Mouse (Mus musculus) left cerebral cortex, postnatal 25 days (tissue): ENCODE data around the gene Golm1. TPM values are rescaled to one million over a fixed set of nuclear protein-coding genes. Genes with fewer than 3 reads are reported as not detected.
A peak's percentile ranks its signal among the peaks of the same experiment; 100 is the strongest.

Experiments used
- DNase-seq, 2 experiments: peaks; one replicate each; pipeline ENCODE4 v3.0.0; 2022; ENCODE audit warnings: low spot score in 2 of 2, mixed read lengths in 1 of 2
- intact Hi-C: fragments of 180-260 bp; cut with DNase I; formaldehyde crosslinking; loops from one replicate; pipeline ENCODE4 v1.15.1; 2025
- total RNA-seq, 2 experiments: library from RNA; stranded (reverse); gene quantifications; 2 replicates each; pipeline ENCODE4 v1.2.3; 2021

The Golm1 gene
- total RNA-seq, 2 experiments from 2014 or later, result 19.9 to 20.9 TPM

DNA sequence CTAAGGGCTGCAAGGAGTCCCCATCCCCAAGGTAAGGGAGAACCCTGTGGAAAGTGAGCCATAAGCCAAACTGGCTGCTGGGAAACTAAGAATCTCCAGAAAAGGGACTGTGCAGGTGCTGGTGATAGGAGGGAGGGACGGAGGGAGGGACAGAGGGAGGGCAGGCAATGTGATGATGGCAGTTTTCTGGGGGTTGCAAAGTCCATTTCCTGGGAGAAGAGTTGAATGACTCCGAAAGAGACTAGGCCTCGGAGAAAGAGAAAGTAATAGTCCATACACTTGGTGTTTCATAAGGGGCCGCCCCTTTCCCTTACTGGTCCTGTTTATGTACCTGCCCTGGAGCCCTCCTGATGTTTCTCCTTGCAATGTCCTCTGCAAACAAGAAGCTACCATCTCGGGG is 21.1 kb downstream of the Golm1 start:
- DNase-seq, result no peak
- intact Hi-C loops, result no loop called here

GRCm38 (mm10) chr13:59653136-59653535 is 22.5 kb downstream of the Golm1 start:
- intact Hi-C loops, result no loop called here
- DNase-seq, result no peak

- intact Hi-C loops, result no loop called here
- DNase-seq, result no peak
These were observed 23.0 kb downstream of the Golm1 start for GRCm38 (mm10) chr13:59652651-59653050.

DNA sequence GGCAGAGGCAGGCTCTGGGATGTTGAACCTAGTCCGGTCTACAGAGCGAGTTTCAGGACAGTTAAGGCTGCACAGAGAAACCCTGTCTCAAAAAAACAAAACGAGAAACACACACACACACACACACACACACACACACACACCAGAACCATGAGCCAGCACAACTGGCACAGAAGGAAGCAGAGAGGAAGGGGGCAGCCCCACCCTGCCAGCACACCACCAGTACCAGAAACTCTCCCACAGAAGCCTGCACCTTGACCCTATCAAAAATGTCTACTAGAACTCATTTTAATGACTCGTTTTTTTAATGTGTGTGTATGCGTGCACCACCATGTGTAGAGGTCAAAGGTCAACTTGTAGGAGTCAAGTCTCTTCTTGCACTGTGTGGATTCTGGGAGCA is 25.8 kb downstream of the Golm1 start:
- intact Hi-C loops, result loop anchor here (5.0 kb wide), 1 partner anchor 78 kb away; no protein-coding TSS in a partner anchor
- DNase-seq, result no peak

DNA sequence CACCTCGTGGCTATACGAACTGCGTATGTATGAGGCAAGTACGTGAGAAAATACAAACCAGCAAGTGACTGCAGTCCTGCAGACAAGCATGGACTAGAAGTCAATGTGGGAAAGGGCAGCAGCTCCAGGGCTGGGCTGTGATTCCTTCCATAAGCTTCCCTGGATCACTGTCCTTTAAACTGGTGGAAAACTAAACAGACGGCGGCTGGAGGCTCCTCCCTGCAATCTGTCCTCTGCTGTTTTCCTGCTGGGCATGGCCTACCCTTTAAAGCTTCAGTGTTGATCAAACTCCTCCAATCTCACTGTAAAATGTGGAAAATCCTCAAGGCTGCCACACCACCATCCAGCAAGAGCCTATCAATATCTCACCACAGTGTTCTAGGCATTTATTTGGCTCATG is 27.0 kb downstream of the Golm1 start:
- intact Hi-C loops, result loop anchor here (5.0 kb wide), 1 partner anchor 79 kb away; no protein-coding TSS in a partner anchor
- no peak for DNase-seq

- intact Hi-C loops, result loop anchor here (5.0 kb wide), 1 partner anchor 80 kb away; no protein-coding TSS in a partner anchor
- no peak for DNase-seq
These were observed 28.1 kb downstream of the Golm1 start for GRCm38 (mm10) chr13:59647484-59647883.

GRCm38 (mm10) chr13:59646674-59647244 is 28.9 kb downstream of the Golm1 start:
- peak in 1 of 2 experiments; percentile 38 for DNase-seq
- intact Hi-C loops, result loop anchor here (5.0 kb wide), 1 partner anchor 81 kb away; no protein-coding TSS in a partner anchor

DNA sequence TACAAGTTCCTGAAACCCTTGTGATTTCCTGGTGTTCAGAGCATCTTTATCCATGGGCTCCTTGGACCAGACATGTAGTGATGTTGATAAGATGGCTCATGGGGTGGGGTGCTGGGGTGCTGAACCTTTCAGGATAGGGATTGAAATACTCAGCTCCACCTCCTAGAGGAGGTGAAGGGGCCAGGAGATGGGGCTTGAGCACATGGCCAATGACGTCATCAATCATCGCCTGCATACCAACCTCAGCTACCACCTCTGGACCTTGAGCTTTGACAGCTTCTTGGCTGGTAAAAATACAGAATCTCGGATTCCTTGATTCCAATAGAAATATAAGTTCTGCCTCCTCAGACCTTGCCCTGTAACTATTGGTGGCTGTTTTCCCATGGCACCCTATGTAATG is 30.1 kb downstream of the Golm1 start:
- no peak for DNase-seq
- intact Hi-C loops, result loop anchor here (5.0 kb wide), 1 partner anchor 82 kb away; no protein-coding TSS in a partner anchor

GRCm38 (mm10) chr13:59642818-59643217 is 32.8 kb downstream of the Golm1 start:
- intact Hi-C loops, result no loop called here
- no peak for DNase-seq

DNA sequence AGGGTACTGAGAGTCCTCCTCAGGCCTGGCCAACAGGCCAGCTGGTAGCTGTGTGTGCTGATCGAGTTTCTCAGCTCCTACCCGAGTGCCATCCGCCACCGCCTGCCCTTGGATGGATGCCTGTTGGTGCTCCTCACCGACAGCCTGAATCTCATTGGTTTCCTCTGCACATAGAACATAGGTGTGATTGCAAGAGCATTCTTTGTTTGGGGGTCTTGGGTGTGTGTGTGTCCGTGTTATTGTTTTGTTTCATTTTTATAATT is 35.5 kb downstream of the Golm1 start:
- no peak for DNase-seq
- intact Hi-C loops, result no loop called here

DNA sequence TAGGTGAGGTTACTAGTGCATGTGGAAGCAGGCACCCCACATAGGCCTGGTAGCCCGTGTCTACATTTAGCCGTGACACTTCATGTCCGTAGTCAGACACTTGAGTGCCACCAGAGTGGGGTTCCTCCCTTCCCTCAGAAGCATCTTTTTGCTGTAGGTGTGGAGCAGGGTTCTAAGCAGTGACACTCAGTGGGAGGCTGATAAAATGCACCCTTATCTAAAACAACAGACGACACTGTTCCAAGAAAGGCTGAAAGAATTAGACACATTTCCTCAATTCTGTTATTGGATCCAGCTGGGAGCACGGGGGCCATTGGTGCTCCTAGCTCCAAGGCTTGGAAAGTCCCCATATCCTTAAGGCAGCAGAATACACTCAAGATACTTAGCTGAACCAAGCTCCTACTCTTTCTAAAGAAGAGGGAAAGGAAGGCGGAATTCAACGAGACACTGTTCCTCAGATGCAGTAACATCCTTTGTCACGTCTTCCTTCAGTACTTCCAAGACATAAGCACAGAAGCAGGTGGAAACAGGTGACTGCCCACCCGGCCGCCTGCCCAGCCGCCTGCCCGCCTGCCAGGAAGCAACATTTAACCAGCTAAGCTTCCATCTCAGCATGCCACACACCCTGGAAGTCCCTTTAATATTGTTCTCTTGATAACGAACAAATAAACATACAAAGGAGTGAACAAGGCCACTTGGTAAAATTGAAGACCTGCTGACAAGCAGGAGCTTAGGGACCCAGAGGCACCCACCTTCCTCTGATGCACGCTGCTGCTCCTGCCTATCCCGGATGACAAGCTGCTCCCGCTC is 36.0 kb downstream of the Golm1 start:
- intact Hi-C loops, result no loop called here
- DNase-seq, result no peak

DNA sequence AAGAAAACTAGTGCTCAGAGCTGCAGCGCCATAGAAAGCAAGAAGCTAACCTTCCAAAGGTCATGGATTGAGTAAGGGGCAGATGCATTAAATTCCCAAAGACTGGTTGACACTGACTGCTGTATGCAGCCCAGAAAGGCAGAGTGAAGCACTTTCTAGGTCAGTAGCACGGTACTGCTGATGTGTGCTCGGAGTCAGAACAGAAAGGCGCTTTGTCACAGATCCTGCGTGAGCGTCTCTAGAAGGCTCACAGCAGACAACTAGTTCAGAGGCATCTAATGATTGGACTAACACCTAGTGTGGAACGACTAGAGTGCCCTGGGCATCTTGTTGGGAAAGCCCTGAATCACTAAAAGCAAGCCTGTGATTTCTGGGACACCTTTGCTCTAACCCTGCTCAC is 37.8 kb downstream of the Golm1 start:
- DNase-seq, result no peak
- intact Hi-C loops, result no loop called here

- intact Hi-C loops, result no loop called here
- DNase-seq, result no peak
These were observed 41.0 kb downstream of the Golm1 start for GRCm38 (mm10) chr13:59634637-59635036.

DNA sequence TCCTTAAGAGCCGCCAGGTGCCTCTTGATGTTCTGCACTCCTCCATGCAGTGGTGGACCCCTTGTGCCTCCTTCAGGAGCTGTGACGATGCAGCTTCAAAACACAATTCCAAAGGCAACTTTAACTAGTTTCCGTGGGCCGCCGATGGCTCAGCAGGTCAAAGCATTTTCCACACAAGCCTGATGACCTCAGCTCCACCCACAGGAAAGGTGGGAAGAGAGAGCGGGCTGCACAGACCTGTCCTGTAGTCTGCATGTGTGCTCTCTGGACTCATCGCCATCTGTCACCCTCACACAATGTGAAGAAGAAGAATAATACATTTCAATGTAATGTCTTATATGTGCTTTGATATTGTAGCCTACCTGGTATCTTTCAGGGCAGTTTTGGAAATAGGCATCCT is 48.9 kb downstream of the Golm1 start:
- no peak for DNase-seq
- intact Hi-C loops, result no loop called here

DNA sequence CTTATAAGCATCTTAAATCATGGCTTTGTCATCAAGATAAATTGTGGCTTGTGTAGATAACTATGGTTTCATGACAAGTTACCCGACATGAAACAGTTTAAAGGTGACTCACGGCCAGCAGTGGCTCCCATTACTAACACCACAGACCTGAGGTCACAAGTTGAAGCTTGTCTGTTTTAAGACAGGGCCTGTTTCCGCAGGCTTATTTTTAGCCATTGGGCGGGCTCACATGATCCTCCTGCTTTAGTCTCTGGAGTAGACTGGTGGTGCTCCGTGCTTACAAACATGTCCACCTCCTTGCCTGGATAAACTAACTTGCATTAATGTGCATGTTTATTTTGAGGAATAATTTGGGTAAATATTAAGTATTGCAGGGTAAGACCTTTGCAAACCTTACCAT is 50.7 kb downstream of the Golm1 start:
- intact Hi-C loops, result no loop called here
- DNase-seq, result peak in 1 of 2 experiments; percentile 32

DNA sequence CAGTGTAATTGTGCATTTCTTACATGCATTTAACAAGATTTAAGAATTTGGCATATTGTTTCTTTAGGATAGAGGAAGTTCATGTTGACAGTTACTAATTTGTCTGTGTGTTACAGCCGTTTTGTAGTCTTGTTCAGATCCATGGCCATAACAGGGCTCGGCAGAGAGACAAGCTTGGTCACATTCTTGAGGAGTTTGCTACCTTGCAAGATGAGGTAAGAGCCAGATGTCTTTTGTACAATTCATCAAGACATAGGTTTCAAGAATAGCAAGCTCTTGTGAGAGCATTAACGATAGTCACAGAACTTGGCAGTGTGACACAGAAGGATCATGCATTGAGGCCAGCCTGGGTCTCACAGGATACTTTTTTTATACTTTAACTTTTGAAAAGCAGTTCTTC is 51.2 kb downstream of the Golm1 start:
- intact Hi-C loops, result no loop called here
- DNase-seq, result no peak

- intact Hi-C loops, result no loop called here
- DNase-seq, result no peak
These were observed 53.7 kb downstream of the Golm1 start for GRCm38 (mm10) chr13:59621643-59622489.

DNA sequence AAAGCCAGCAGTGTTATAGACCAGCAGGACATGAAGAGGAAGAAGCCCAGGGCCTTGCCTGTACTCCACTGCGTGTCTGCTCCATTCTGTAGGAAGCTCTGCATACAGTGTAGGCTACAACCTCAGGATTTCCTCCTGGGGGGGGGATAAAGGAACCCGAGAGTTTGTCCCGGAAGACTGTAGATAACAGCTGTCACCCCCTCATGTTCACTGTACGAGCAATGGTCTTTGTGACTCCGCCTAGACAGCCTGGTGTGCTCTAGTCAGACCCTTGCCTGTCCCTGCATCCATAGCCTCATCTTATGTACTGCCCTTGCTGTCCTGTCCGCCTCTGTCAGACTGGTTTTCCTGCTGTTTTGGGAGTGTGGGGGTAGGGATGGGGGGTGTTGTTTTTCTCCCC is 57.1 kb downstream of the Golm1 start:
- intact Hi-C loops, result no loop called here
- DNase-seq, result no peak

GRCm38 (mm10) chr13:59615554-59615953 is 60.1 kb downstream of the Golm1 start:
- intact Hi-C loops, result no loop called here

GRCm38 (mm10) chr13:59615152-59615551 is 60.5 kb downstream of the Golm1 start:
- intact Hi-C loops, result no loop called here

More at GRCm38 (mm10) chr13:59615554-59615953, 60.1 kb downstream of the Golm1 start:
- DNase-seq, result no peak

More at GRCm38 (mm10) chr13:59615152-59615551, 60.5 kb downstream of the Golm1 start:
- DNase-seq, result no peak
